Mouse (Mus musculus): ENCODE measurements around the gene Fxr1.

DNA sequence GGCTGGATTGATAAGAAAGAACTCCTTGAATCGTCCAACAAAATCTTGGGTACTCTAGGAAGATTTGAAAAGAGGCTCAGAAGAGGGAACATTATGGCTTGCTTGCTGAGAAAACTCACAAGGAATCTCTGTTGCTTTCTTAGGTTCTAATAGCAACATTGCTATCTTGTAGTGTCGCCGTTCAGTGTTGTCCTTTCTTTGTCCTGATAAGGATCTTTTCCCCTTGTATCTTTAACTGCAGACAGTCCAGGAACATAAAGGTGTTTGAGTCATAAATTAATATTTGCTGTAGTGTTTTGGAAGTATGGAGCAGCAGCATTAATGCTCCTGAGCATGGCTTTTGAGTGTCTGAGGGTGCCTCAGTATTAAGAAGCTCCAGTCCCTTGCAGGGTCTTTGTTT, 10.9 kb downstream of the Fxr1 start:
- TF ChIP-seq CTCF (IDR thresholded peaks at IDR 0.05; ENCODE audit: control insufficient read depth, insufficient read depth, insufficient replicate concordance, low read depth, low read length) (no peak), POLR2A (IDR thresholded peaks at IDR 0.05; ENCODE audit: control insufficient read depth, low read depth, low read length) (no peak)

All from testis, adult 2 months (tissue).